Mouse (Mus musculus) lung, adult 2 months (tissue): Measurements from ENCODE around the gene Trim69. TPM values are rescaled to one million over a fixed set of nuclear protein-coding genes. Genes with fewer than 3 reads are reported as not detected.

Experiments
- DNase-seq: peaks from one replicate; pipeline ENCODE4 v3.0.0; 2022
- H3K4me1 ChIP-seq: fragments of 200-500 bp; 2 replicates; pipeline ENCODE4 v1.6.1; 2011; ENCODE audit warnings: low read length; ENCODE audit not compliant: control insufficient read depth, insufficient read depth
- H3K4me3 ChIP-seq: fragments of 200-500 bp; replicated peaks from 2 replicates; pipeline ENCODE3; 2011; ENCODE audit warnings: low read depth, mild to moderate bottlenecking, control low read depth, low read length; ENCODE audit errors: extremely low read depth
- CTCF ChIP-seq: fragments of 200-500 bp; IDR thresholded peaks from 2 replicates; pipeline ENCODE4 v1.5.1; 2011; ENCODE audit warnings: mild to moderate bottlenecking, low read length, control low read depth; ENCODE audit not compliant: insufficient read depth
- POLR2A ChIP-seq: fragments of 200-500 bp; IDR thresholded peaks from 2 replicates; pipeline ENCODE4 v1.6.1; 2011; ENCODE audit warnings: low read depth, mild to moderate bottlenecking, control low read depth, low read length, borderline replicate concordance; ENCODE audit errors: extremely low read depth
- WGBS: fragments of 180-500 bp; shearing (Covaris S2); methylation state at CpG from one replicate; pipeline ENCODE4 v1.1.7; 2018; 5-methylcytosine and 5-hydroxymethylcytosine counted together
- polyA plus RNA-seq: library from polyadenylated mRNA; depleted of rRNA; stranded (reverse); fragments of >200 nt; gene quantifications from 2 replicates; pipeline ENCODE4 v1.2.3, GENCODE M21; 2012

Gene Trim69
- polyA plus RNA-seq, 1 experiment: 0.08 TPM

DNA sequence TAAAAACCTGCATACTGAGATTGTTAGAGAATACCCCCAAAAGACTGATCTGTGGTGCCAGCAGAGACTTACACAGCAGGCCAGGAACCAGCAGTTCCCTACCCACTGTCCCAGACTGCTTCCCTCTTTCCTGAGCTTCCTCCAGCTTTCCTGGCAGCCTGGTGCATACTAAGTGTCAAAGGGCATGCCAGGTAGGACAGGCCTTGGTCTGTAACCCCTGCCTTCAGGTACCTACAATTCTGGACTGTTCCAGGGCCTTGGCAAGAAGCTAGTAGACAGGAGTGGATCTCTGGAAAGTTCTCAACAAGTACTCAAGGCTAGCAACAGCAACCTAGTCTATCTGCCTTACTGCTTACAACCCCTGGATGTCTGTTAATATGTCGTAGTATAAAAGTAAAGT, 9.3 kb upstream of the Trim69 start:
- no peak overlapping the region for H3K4me3 ChIP-seq
- 87% methylated on average over 1 of the region's 1 CpGs for WGBS
- H3K4me1 ChIP-seq: peaks cover 10% of the 10 kb centered on the region
- no peak for DNase-seq
- TF ChIP-seq POLR2A: no peak
- no peak for TF ChIP-seq CTCF

DNA sequence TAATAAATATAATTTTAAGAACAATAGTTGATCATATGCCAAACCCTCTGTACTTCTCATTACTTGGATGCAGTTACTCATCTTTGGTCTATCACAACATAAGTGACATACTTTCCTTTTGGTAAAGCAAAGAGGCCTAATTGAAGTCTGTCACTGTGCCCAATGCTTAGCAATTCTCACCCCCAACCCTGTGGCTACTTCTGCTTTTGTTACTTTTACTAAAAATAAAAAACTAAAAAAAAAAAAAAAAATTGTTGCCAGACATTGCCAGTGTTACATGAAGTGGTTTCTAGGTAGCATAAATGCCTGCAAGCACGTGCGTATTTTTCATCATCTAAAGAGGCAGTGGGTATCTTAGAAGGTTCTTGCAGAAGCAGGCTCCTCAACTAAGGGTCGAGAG, 7.7 kb upstream of the Trim69 start:
- H3K4me3 ChIP-seq: no peak overlapping the region
- 86% methylated on average over 3 of the region's 3 CpGs for WGBS
- peaks cover 7% of the 10 kb centered on the region for H3K4me1 ChIP-seq
- DNase-seq: no peak
- no peak for TF ChIP-seq POLR2A
- no peak for TF ChIP-seq CTCF

DNA sequence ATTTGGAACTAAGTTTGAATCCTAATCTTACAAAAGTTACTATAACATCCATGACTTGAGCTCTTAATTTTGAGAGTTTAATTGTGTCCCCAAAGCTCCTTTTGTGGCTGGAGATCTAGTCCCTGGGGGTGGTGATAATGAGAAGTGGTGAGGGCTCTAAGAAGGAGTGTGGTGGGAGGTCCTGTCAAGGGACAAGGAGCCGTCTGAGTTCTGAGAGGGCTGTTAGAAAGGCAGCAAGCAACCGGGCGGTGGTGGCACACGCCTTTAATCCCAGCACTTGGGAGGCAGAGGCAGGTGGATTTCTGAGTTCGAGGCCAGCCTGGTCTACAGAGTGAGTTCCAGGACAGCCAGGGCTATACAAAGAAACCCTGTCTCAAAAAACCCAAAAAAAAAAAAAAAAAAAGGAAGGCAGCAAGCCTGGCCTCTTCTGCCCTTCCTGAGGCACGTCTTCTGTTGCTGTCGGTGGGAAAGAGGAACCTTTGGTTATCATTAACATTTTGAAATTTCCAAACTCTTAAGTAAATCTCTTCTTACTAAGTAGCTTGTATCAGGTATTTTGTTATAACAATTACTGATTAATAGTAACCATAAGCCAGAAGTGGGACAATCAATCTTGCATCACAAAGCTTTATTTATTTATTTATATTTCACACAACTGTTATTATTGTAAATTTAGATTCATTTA, 6.7 kb upstream of the Trim69 start:
- WGBS: 80% methylated on average over 7 of the region's 7 CpGs
- TF ChIP-seq POLR2A (no peak), CTCF (no peak)
- Histone ChIP-seq H3K4me1 (peaks cover 10% of the 10 kb centered on the region), H3K4me3 (no peak overlapping the region)
- DNase-seq: no peak

DNA sequence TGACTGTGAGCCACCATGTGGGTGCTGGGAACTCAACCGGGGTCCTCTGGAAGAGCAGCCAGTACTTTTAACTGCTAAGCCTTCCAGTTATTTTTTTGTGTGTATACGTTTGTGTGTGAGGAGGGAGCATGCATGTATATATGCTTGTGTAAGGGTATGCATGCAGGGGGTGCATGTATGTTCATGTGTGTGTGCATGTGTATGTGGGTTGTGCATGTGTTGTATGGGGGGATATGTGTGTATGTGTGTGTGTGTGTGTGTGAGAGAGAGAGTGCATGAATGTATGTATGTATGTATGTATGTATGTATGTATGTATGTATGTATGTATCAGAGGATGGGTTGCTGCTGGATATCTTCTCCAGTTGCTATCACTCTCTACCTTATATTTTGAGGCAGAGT, 6.0 kb upstream of the Trim69 start:
- no peak overlapping the region for H3K4me3 ChIP-seq
- WGBS: 90% methylated on average over 2 of the region's 2 CpGs
- DNase-seq: no peak
- TF ChIP-seq CTCF: no peak
- TF ChIP-seq POLR2A: no peak
- H3K4me1 ChIP-seq: peaks cover 10% of the 10 kb centered on the region

DNA sequence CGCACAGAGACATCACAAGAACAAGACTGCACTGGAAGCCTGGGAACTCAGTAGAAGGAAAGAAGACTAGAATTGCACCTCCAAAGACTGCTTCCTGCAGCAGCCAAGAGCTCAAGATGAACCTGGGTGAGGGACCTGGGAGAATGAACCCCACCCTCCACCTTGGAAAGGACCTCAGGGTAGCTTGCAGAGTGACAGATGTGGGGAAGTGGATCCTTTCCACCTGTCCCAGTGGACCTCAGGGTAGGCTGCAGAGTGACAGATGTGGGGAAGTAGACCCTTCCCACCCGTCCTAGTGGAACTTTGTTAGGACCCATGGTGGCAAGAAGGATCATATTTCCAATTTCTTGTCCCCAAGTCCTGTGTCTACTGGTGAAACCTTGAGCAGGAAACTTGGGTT, 5.2 kb upstream of the Trim69 start:
- 79% methylated on average over 2 of the region's 2 CpGs for WGBS
- Histone ChIP-seq H3K4me1 (peaks cover 10% of the 10 kb centered on the region), H3K4me3 (no peak overlapping the region)
- no peak for TF ChIP-seq POLR2A
- no peak for TF ChIP-seq CTCF
- DNase-seq: no peak

DNA sequence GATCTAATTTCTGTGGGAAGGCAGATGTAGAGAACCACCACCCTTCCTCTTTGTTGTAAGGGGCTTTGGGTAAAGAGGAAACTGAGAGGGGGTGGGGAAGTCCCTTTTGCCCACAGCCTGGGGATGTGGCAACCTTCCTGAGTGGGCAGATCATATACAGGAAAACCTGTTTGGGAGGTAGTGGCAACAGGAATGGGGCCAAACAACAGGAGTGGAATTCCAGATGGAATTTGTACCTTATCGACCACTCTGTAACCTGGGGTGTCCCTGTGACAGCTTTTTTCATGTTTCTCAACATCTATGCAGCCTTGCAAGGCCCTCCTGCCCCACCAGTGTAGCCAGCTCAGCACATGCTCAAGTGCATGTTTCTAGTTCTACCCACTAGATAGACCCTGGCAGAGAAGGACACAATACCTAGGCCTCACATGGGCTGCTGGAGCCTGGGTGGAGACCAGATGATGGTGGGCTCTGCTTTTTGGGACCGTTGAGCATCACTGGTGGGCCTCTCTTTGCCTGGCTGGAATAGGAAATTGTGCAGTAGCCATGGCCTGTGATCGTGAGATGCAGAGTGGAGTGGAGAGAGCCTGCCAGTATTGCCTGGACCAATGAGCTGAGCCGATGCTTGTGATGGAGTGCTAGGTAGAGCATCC, 4.3 kb upstream of the Trim69 start:
- Histone ChIP-seq H3K4me1 (peaks cover 4% of the 10 kb centered on the region), H3K4me3 (no peak overlapping the region)
- no peak for DNase-seq
- WGBS: 79% methylated on average over 4 of the region's 4 CpGs
- TF ChIP-seq CTCF (no peak), POLR2A (no peak)

DNA sequence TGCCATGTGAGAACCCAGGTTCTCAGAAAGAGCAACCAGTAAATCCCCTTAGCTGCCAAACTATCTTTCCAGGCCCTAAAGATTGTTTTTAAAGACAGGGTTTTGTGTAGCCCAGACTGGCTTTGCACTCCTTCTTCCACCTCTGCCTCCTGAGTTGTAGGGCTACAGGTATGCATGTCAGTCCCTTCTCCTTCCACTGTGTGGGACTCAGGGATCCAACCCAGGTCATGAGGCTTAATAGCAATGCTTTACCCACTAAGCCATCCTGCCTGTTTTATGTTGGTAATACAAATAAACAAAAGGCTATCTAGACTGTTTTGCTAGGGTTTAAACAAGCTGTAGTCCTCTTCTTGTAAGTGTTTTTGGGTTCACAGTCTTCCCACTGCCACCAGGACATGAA, 2.9 kb upstream of the Trim69 start:
- no peak for TF ChIP-seq POLR2A
- H3K4me3 ChIP-seq: no peak overlapping the region
- H3K4me1 ChIP-seq: peaks cover 3% of the 10 kb centered on the region
- no peak for DNase-seq

DNA sequence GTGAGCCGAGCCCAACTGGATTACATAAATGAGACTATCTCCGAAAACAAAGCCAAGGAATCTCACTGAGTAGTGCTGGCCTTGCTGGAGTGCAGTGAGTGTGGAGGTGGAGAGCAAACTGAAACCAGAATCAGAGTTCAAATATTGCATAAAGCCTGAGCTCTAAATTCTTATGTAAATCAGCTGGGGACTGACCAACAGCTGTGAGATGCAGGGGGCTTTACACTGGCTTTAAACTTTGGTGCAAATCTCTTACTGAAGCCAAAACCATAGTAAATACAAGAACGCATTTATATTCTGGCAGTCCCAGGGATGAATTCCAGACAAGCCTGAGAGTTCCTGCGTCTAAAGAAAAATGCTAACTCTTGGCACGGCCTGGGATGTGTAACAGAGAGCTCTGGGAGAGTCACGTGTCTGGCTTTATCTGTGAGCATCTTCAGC, 2.1 kb upstream of the Trim69 start:
- TF ChIP-seq CTCF: no peak
- no peak for TF ChIP-seq POLR2A
- Histone ChIP-seq H3K4me3 (no peak overlapping the region), H3K4me1 (peaks cover 3% of the 10 kb centered on the region)
- no peak for DNase-seq
- WGBS: 31% methylated on average over 6 of the region's 6 CpGs

DNA sequence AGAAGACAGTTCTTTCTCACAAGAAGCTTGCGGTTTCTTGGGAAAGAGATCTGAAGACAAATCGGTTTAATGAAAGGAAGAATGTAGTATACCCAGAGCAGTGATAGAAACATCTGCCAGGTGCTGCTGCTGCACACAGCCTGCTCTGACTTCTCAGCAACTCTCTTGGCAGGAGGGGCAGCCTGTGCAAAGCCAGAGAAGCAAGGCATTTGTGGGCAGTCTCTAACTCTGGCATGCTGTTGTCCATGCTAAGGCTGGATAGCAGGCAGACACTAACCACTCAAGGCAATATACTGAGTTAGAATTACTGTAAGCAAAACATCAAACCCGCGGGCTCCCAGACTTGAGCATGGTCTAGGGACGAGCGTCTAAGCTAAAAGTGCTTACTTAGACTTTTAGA, 833 bp upstream of the Trim69 start:
- Histone ChIP-seq H3K4me3 (no peak overlapping the region), H3K4me1 (peaks cover 3% of the 10 kb centered on the region)
- TF ChIP-seq POLR2A (no peak), CTCF (no peak)
- 79% methylated on average over 6 of the region's 6 CpGs for WGBS
- no peak for DNase-seq

DNA sequence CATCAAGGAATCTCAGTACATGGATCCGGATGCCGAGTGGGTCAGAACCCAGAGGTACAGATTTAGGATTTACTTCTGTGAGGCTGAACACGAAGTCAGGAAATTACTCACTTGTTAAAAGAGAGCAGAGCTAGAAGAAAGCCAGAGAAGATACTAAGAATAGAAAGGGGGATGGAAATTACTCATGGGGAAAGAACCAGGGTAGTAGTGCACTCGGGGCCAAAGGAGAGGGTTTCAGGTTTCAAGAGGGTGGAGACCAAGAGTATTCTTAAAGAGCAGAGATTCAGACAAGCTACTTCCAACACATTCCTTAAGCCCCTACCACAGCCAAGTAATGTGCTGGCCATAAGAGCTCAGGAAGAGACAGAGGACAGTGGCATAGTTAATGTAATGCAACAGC, 1.0 kb downstream of the Trim69 start:
- no peak for DNase-seq
- WGBS: 24% methylated on average over 4 of the region's 4 CpGs
- no peak for TF ChIP-seq POLR2A
- TF ChIP-seq CTCF: no peak
- no peak overlapping the region for H3K4me3 ChIP-seq
- peaks cover 3% of the 10 kb centered on the region for H3K4me1 ChIP-seq
